Mouse (Mus musculus): ENCODE results near the gene Cpne8. TPM values are rescaled to one million over a fixed set of nuclear protein-coding genes. Genes with fewer than 3 reads are reported as not detected.

The Cpne8 gene
- 10 to 100 TPM; 24.0 to 26.5 TPM for total RNA-seq (2021)
- long read RNA-seq, experiment 1, transcript Cpne8-202 (20 exons, 3,366 nt), result major isoform, 12 of 19 reads
- long read RNA-seq, experiment 1, partial matches to known transcripts, result 0 of 19 reads
- long read RNA-seq, experiment 1, other reads (novel, unspliced or antisense), result 6 of 19 reads
- long read RNA-seq, experiment 2, transcript Cpne8-205 (3 exons, 642 nt), result minor isoform, 5 of 17 reads
- long read RNA-seq, experiment 2, transcript Cpne8-202 (20 exons, 3,366 nt), result major isoform, 6 of 17 reads
- long read RNA-seq, experiment 2, partial matches to known transcripts, result 1 of 17 reads
- long read RNA-seq, experiment 2, other reads (novel, unspliced or antisense), result 3 of 17 reads

- peak; percentile 50 to 61 for DNase-seq (ENCODE audit: extremely low spot score in 1 of 2, low spot score in 2 of 2)
- TF ChIP-seq CTCF (IDR thresholded peaks at IDR 0.05), result no peak
- intact Hi-C loops (cut with DNase I), result loop anchor here (1.0 to 5.0 kb wide), 3 partner anchors 72 to 430 kb away; no protein-coding TSS in a partner anchor
- Histone ChIP-seq H3K4me3 (peak within 1 kb of the TSS; percentile 75), H3K27ac (peak within 1 kb of the TSS; percentile 91)
These were observed at the start of gene Cpne8 for GRCm38 (mm10) chr15:90678985-90679759. Gene Cpne8 (minus strand): TSS chr15:90679432.

GRCm38 (mm10) chr15:90717717-90718116 lies 38.5 kb upstream of the Cpne8 start:
- Histone ChIP-seq H3K4me3 (no peak overlapping the region), H3K27ac (no peak overlapping the region)
- intact Hi-C loops (cut with DNase I), result no loop called here
- no peak for TF ChIP-seq CTCF (IDR thresholded peaks at IDR 0.05)
- DNase-seq (ENCODE audit: extremely low spot score in 1 of 2, low spot score in 2 of 2), result no peak

- intact Hi-C loops (cut with DNase I), result no loop called here
- no peak for DNase-seq (ENCODE audit: extremely low spot score in 1 of 2, low spot score in 2 of 2)
- Histone ChIP-seq H3K4me3 (no peak overlapping the region), H3K27ac (no peak overlapping the region)
- no peak for TF ChIP-seq CTCF (IDR thresholded peaks at IDR 0.05)
These were observed 30.1 kb upstream of the Cpne8 start for GRCm38 (mm10) chr15:90709296-90709695.

GRCm38 (mm10) chr15:90704314-90704713 lies 25.1 kb upstream of the Cpne8 start:
- intact Hi-C loops (cut with DNase I), result no loop called here
- no peak overlapping the region for H3K4me3 ChIP-seq
- TF ChIP-seq CTCF (IDR thresholded peaks at IDR 0.05), result no peak

GRCm38 (mm10) chr15:90703502-90704232 lies 24.4 kb upstream of the Cpne8 start:
- Histone ChIP-seq H3K27ac (no peak overlapping the region), H3K4me3 (no peak overlapping the region)
- TF ChIP-seq CTCF (IDR thresholded peaks at IDR 0.05), result no peak
- intact Hi-C loops (cut with DNase I), result no loop called here
- no peak for DNase-seq (ENCODE audit: extremely low spot score in 1 of 2, low spot score in 2 of 2)

More at GRCm38 (mm10) chr15:90704314-90704713, 25.1 kb upstream of the Cpne8 start:
- no peak overlapping the region for H3K27ac ChIP-seq
- DNase-seq (ENCODE audit: extremely low spot score in 1 of 2, low spot score in 2 of 2), result no peak

- no peak overlapping the region for H3K27ac ChIP-seq
- H3K4me3 ChIP-seq, result no peak overlapping the region
- intact Hi-C loops (cut with DNase I), result no loop called here
- no peak for DNase-seq (ENCODE audit: extremely low spot score in 1 of 2, low spot score in 2 of 2)
- TF ChIP-seq CTCF (IDR thresholded peaks at IDR 0.05), result no peak; the same call in 1 of the 2 replicates
These were observed 7.5 kb upstream of the Cpne8 start for GRCm38 (mm10) chr15:90686770-90687169.

GRCm38 (mm10) chr15:90679760-90680579 lies 738 bp upstream of the Cpne8 start:
- Histone ChIP-seq H3K27ac (peak overlapping the region; percentile 91), H3K4me3 (peak overlapping the region; percentile 75)
- DNase-seq (ENCODE audit: extremely low spot score in 1 of 2, low spot score in 2 of 2), result peak; percentile 72 to 83
- peak; percentile 99 for TF ChIP-seq CTCF (IDR thresholded peaks at IDR 0.05)
- intact Hi-C loops (cut with DNase I), result loop anchor here (1.0 to 5.0 kb wide), 4 partner anchors 73 to 431 kb away; no protein-coding TSS in a partner anchor

GRCm38 (mm10) chr15:90678488-90678887 lies 744 bp downstream of the Cpne8 start:
- no peak for TF ChIP-seq CTCF (IDR thresholded peaks at IDR 0.05)
- Histone ChIP-seq H3K27ac (peak overlapping the region; percentile 91), H3K4me3 (peak overlapping the region; percentile 75)
- intact Hi-C loops (cut with DNase I), result loop anchor here (2.0 to 5.0 kb wide), 2 partner anchors 71 to 430 kb away; no protein-coding TSS in a partner anchor
- DNase-seq (ENCODE audit: extremely low spot score in 1 of 2, low spot score in 2 of 2), result peak in 1 of 2 experiments; percentile 38

- Histone ChIP-seq H3K27ac (no peak overlapping the region), H3K4me3 (no peak overlapping the region)
- intact Hi-C loops (cut with DNase I), result no loop called here
- no peak for TF ChIP-seq CTCF (IDR thresholded peaks at IDR 0.05)
- no peak for DNase-seq (ENCODE audit: extremely low spot score in 1 of 2, low spot score in 2 of 2)
These were observed 9.7 kb downstream of the Cpne8 start for GRCm38 (mm10) chr15:90669494-90669893.

GRCm38 (mm10) chr15:90666893-90667292 lies 12.3 kb downstream of the Cpne8 start:
- intact Hi-C loops (cut with DNase I), result no loop called here
- H3K27ac ChIP-seq, result no peak overlapping the region
- H3K4me3 ChIP-seq, result no peak overlapping the region
- no peak for TF ChIP-seq CTCF (IDR thresholded peaks at IDR 0.05)
- DNase-seq (ENCODE audit: extremely low spot score in 1 of 2, low spot score in 2 of 2), result no peak

- no peak for DNase-seq (ENCODE audit: extremely low spot score in 1 of 2, low spot score in 2 of 2)
- intact Hi-C loops (cut with DNase I), result no loop called here
- H3K4me3 ChIP-seq, result no peak overlapping the region
- 0 out of 2 replicates have a peak overlapping the region, but pooled peaks have one; percentile 32 for H3K27ac ChIP-seq
- no peak for TF ChIP-seq CTCF (IDR thresholded peaks at IDR 0.05)
These were observed 14.6 kb downstream of the Cpne8 start for GRCm38 (mm10) chr15:90664615-90665014.

All from left cerebral cortex, adult 2 months (tissue).